Mouse (Mus musculus): Measurements from ENCODE around the gene 4932438A13Rik. TPM values are rescaled to one million over a fixed set of nuclear protein-coding genes. Genes with fewer than 3 reads are reported as not detected.

The 4932438A13Rik gene
- total RNA-seq, 2 experiments from 2014 or later, result 21.3 to 26.3 TPM

GRCm38 (mm10) chr3:36918322-36918721 lies 55.4 kb downstream of the 4932438A13Rik start:
- DNase-seq, result no peak

GRCm38 (mm10) chr3:36941572-36941971 lies 78.7 kb downstream of the 4932438A13Rik start:
- DNase-seq, result no peak

- DNase-seq, result no peak
Observed at GRCm38 (mm10) chr3:36942108-36942507, 79.2 kb downstream of the 4932438A13Rik start.

GRCm38 (mm10) chr3:36943706-36944105 lies 80.8 kb downstream of the 4932438A13Rik start:
- DNase-seq, result no peak

GRCm38 (mm10) chr3:37037979-37038378 lies 175.1 kb downstream of the 4932438A13Rik start:
- DNase-seq, result no peak

- DNase-seq, result no peak
Observed at GRCm38 (mm10) chr3:37039811-37040210, 176.9 kb downstream of the 4932438A13Rik start.

- DNase-seq, result no peak
Observed at GRCm38 (mm10) chr3:37051491-37051890, 188.6 kb downstream of the 4932438A13Rik start.

- no peak for DNase-seq
Observed at GRCm38 (mm10) chr3:37063406-37063805, 200.5 kb downstream of the 4932438A13Rik start, which contains the start of gene Adad1. Adad1 (plus strand) TSS chr3:37063527.

GRCm38 (mm10) chr3:37073211-37073610 lies 210.3 kb downstream of the 4932438A13Rik start:
- peak; percentile 55 for DNase-seq

GRCm38 (mm10) chr3:37084860-37085259 lies 222.0 kb downstream of the 4932438A13Rik start:
- DNase-seq, result no peak

- no peak for DNase-seq
Observed at GRCm38 (mm10) chr3:37090721-37091120, 227.8 kb downstream of the 4932438A13Rik start.

Other genes starting within 250 kb of the 4932438A13Rik start
- gene Bbs7, start 249.6 kb upstream of the 4932438A13Rik start, total RNA-seq (2021), result 1 to 10 TPM; 7.0 to 7.6 TPM
- gene Trpc3, start 172.9 kb upstream of the 4932438A13Rik start, total RNA-seq (2021), result 1 to 10 TPM; 2.2 to 2.6 TPM
- not detected for gene Adad1, start 200.4 kb downstream of the 4932438A13Rik start, total RNA-seq (2021)